Mouse (Mus musculus) midbrain, embryonic 12.5 days (tissue): ENCODE measurements around the gene Zswim3. TPM values are rescaled to one million over a fixed set of nuclear protein-coding genes. Genes with fewer than 3 reads are reported as not detected.

Source experiments
- ATAC-seq: fragments of 200-750 bp; cut with Nextera tagmentation; 2 replicates; pipeline ENCODE4 v1.8.0; 2017; ENCODE audit warnings: low read depth, moderate TSS enrichment, moderate library complexity; ENCODE audit not compliant: low FRiP score
- H3K27ac ChIP-seq: fragments of 300-500 bp; sonication (generic); replicated peaks from 2 replicates; pipeline ENCODE4 v1.5.1; 2016; ENCODE audit warnings: mild to moderate bottlenecking
- H3K27me3 ChIP-seq: fragments of 300-500 bp; sonication (generic); 2 replicates; pipeline ENCODE4 v1.6.1; 2016; ENCODE audit warnings: mild to moderate bottlenecking
- H3K36me3 ChIP-seq: fragments of 300-500 bp; sonication (generic); 2 replicates; pipeline ENCODE4 v1.6.1; 2016
- H3K4me1 ChIP-seq: fragments of 300-500 bp; sonication (generic); 2 replicates; pipeline ENCODE4 v1.6.1; 2016
- H3K4me2 ChIP-seq: fragments of 300-500 bp; sonication (generic); replicated peaks from 2 replicates; pipeline ENCODE4 v1.6.1; 2016; ENCODE audit warnings: mild to moderate bottlenecking, moderate library complexity
- H3K4me3 ChIP-seq: fragments of 300-500 bp; sonication (generic); 2 replicates; pipeline ENCODE4 v1.5.1; 2016; ENCODE audit warnings: mild to moderate bottlenecking
- H3K9ac ChIP-seq: fragments of 300-500 bp; sonication (generic); replicated peaks from 2 replicates; pipeline ENCODE4 v1.6.1; 2016; ENCODE audit warnings: mild to moderate bottlenecking, moderate library complexity
- H3K9me3 ChIP-seq: fragments of 300-500 bp; sonication (generic); 2 replicates; pipeline ENCODE4 v1.6.1; 2016; ENCODE audit warnings: mild to moderate bottlenecking
- WGBS: fragments of 180-500 bp; shearing (Covaris S2); methylation state at CpG from one replicate; pipeline ENCODE4 v1.1.7; 2016; 5-methylcytosine and 5-hydroxymethylcytosine counted together
- polyA plus RNA-seq: library from polyadenylated mRNA; unstranded; fragments of >200 nt; fragmentation: Nextera tagmentation; extraction: Ambion mirVana; gene quantifications from 2 replicates; pipeline ENCODE4 v1.2.1, GENCODE M21; 2016

Gene Zswim3
- polyA plus RNA-seq, result 10.8 and 12.1 TPM in 2 replicates

GRCm38 (mm10) chr2:164804533-164805331, at the start of gene Zswim3, which contains the start of gene Acot8:
Gene Zswim3 (plus strand): TSS chr2:164805098.
Gene Acot8 (minus strand): TSS chr2:164804882.
- WGBS, result under 1% methylated on average over 47 of the region's 47 CpGs
- peaks cover 19% of the 10 kb centered on the region for H3K4me1 ChIP-seq
- peak within 1 kb of the TSS; percentile 65 for H3K4me3 ChIP-seq
- no peaks in the 10 kb centered on the region for H3K9me3 ChIP-seq
- H3K27me3 ChIP-seq, result no peaks in the 10 kb centered on the region
- peak within 1 kb of the TSS; percentile 87 for H3K27ac ChIP-seq
- H3K4me2 ChIP-seq, result peak within 1 kb of the TSS; percentile 88
- peak; percentile 97 for ATAC-seq
- peak within 1 kb of the TSS; percentile 81 for H3K9ac ChIP-seq
- peaks cover 22% of the 10 kb centered on the region for H3K36me3 ChIP-seq

- Histone ChIP-seq H3K4me3 (no peak overlapping the region), H3K9me3 (no peaks in the 10 kb centered on the region), H3K36me3 (peaks cover 95% of the 10 kb centered on the region), H3K4me1 (no peaks in the 10 kb centered on the region), H3K27me3 (no peaks in the 10 kb centered on the region), H3K4me2 (no peak overlapping the region), H3K9ac (no peak overlapping the region), H3K27ac (no peak overlapping the region)
- 92% methylated on average over 11 of the region's 11 CpGs for WGBS
- ATAC-seq, result no peak
Measured at GRCm38 (mm10) chr2:164757841-164758240, 47.1 kb upstream of the Zswim3 start.

DNA sequence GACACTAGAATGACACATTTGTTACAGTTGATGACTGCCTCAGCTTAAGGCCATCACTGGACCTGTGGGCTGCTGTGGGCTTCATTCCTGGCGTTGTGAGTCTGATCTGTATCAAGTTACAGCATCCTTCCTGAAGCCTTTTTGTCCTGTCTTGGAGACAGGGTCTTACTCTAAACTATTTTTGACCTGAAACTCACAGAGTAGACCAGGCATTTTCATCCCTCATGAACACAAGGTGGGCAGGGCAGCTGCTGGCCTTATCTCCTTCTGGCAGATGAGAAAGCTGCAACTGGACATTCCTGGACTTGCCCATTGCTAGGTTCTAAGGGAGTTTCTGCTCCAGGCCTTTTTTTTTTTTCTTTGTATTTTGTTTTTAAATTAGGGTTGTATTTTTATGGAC, 46.2 kb upstream of the Zswim3 start:
- no peak overlapping the region for H3K27ac ChIP-seq
- 88% methylated on average over 1 of the region's 1 CpGs for WGBS
- H3K36me3 ChIP-seq, result peaks cover 100% of the 10 kb centered on the region

DNA sequence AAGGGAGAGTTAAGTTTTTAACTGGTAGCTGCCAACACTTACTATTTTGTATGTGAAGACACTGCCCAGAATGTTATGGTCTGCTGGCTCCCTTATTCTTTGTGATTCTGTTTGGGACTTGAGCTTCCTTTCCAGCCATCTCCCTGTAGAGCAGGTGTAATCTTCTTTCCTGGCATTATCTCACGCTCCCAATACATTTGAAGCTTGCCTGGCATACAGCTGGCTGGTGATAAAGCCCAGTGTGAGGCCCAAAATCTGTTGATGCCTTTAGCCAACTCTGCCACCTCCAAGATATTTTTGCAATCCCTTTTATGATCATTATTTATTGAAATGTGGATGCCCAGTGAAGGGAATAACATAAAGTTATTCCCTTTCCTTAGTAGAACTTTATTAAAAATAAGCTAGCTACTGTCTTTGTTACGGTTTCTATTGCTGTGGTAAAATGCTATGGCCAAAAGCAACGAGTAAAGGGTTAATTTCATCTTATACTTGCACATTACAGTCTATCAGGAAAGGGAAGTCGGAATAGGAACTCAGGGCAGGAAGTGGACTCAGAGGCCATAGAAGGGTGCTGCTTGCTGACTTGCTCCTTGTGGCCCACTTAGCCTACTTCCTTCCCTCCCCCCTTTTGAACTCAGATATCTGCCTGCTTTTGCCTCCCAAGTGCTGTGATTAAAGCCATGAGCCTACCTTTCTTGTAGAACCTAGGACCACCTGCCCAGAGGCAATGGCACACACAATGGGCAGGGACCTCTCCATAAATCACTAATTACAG, 44.7 kb upstream of the Zswim3 start:
- Histone ChIP-seq H3K4me2 (no peak overlapping the region), H3K4me1 (no peaks in the 10 kb centered on the region), H3K27me3 (no peaks in the 10 kb centered on the region), H3K9ac (no peak overlapping the region), H3K9me3 (no peaks in the 10 kb centered on the region), H3K36me3 (peaks cover 91% of the 10 kb centered on the region), H3K27ac (no peak overlapping the region), H3K4me3 (no peak overlapping the region)
- WGBS, result 89% methylated on average over 4 of the region's 4 CpGs
- no peak for ATAC-seq

More for the DNA sequence above, 46.2 kb upstream of the Zswim3 start:
- H3K4me1 ChIP-seq, result no peaks in the 10 kb centered on the region
- H3K9me3 ChIP-seq, result no peaks in the 10 kb centered on the region
- H3K9ac ChIP-seq, result no peak overlapping the region
- H3K4me2 ChIP-seq, result no peak overlapping the region
- H3K4me3 ChIP-seq, result no peak overlapping the region
- H3K27me3 ChIP-seq, result no peaks in the 10 kb centered on the region
- no peak for ATAC-seq

DNA sequence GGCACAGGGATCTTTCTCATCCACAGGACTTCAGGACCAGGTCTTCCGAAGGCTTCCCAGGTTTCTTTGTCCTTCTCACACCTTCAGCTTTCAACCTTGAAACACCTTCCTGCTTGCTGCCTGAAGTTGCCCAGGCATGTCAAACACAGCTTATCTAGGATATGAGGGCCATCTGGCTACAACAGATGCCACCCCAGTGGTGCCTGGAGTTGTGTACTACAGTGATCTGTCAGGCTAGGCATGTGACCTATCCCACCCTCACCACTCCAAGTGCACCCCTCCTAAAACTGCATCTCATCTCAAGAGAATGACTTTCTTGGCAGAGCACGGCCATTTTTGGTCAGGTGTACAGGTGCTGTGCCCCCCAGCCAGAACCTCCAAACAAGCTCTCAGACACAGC, 43.4 kb upstream of the Zswim3 start:
- H3K9ac ChIP-seq, result no peak overlapping the region
- ATAC-seq, result no peak
- no peak overlapping the region for H3K4me2 ChIP-seq
- H3K9me3 ChIP-seq, result no peaks in the 10 kb centered on the region
- H3K27me3 ChIP-seq, result no peaks in the 10 kb centered on the region
- no peak overlapping the region for H3K4me3 ChIP-seq
- H3K27ac ChIP-seq, result no peak overlapping the region
- peaks cover 91% of the 10 kb centered on the region for H3K36me3 ChIP-seq
- 95% methylated on average over 2 of the region's 2 CpGs for WGBS
- no peaks in the 10 kb centered on the region for H3K4me1 ChIP-seq

DNA sequence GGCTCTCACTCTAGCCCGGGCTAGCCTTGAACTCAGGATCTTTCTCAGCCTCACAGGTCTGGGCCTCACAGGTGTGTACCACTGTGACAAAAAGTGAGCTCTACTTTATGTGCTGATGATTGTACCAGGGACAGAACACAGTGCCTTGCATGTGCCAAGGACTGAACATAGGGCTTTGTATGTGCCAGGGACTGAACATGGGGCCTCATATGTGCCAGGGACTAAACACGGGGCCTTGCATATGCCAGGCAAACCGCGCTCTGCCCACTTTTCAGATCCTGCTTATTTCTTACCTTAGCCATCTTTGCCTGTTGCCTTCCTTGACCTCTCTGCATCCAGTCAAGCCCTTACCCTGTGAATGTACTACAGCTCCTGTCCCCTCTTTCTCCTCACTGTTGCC, 42.9 kb upstream of the Zswim3 start:
- no peaks in the 10 kb centered on the region for H3K9me3 ChIP-seq
- no peak for ATAC-seq
- no peaks in the 10 kb centered on the region for H3K27me3 ChIP-seq
- H3K4me1 ChIP-seq, result no peaks in the 10 kb centered on the region
- no peak overlapping the region for H3K4me3 ChIP-seq
- no peak overlapping the region for H3K27ac ChIP-seq
- H3K9ac ChIP-seq, result no peak overlapping the region
- 97% methylated on average over 4 of the region's 4 CpGs for WGBS
- H3K4me2 ChIP-seq, result no peak overlapping the region
- peaks cover 91% of the 10 kb centered on the region for H3K36me3 ChIP-seq

DNA sequence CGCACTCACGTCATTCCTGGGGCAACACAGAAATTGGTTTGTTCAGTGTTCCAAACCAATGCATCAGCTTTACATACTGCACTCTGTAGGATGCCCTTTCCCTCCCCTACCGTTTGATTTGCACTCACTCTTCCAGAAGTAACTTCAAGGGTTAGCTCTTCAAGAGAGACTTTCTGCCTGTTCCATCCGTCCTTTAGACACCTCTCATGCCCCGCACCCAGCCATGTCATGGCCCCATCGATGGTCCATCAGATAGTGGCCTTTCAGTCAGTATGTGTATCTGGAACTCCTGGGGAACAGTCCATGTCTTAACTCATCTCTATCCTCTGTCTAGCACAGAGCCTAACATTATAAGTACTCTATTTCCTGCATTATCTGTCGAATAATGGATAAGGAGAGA, 42.3 kb upstream of the Zswim3 start:
- ATAC-seq, result no peak
- 96% methylated on average over 7 of the region's 7 CpGs for WGBS
- peaks cover 91% of the 10 kb centered on the region for H3K36me3 ChIP-seq

DNA sequence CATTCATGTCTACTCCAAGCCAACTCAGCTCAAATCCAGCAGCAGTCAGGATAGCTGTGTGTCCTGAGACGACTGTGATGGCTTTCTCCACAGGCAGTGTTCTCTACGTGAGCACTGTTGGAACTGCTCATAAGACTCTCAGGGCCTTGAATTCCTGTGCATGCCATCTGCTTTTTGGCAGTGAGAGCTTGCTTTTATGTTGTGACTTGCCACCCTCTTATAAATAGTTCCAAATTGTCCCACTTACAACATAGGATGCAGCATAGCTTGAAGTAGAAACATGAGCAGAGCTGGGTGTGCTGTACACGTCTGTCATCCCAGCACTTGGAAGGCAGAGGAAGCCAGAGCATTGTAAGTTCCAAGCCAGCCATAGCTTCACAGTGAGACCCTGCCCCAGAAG, 39.1 kb upstream of the Zswim3 start:
- Histone ChIP-seq H3K4me1 (peaks cover 10% of the 10 kb centered on the region), H3K9me3 (no peaks in the 10 kb centered on the region), H3K27ac (no peak overlapping the region), H3K27me3 (no peaks in the 10 kb centered on the region), H3K4me3 (no peak overlapping the region), H3K9ac (no peak overlapping the region), H3K4me2 (no peak overlapping the region), H3K36me3 (peaks cover 66% of the 10 kb centered on the region)
- WGBS, result 85% methylated on average over 3 of the region's 3 CpGs
- no peak for ATAC-seq

More for the DNA sequence above, 42.3 kb upstream of the Zswim3 start:
- H3K4me3 ChIP-seq, result no peak overlapping the region
- no peaks in the 10 kb centered on the region for H3K27me3 ChIP-seq
- no peaks in the 10 kb centered on the region for H3K4me1 ChIP-seq
- no peak overlapping the region for H3K4me2 ChIP-seq
- H3K9ac ChIP-seq, result no peak overlapping the region
- no peak overlapping the region for H3K27ac ChIP-seq
- no peaks in the 10 kb centered on the region for H3K9me3 ChIP-seq

DNA sequence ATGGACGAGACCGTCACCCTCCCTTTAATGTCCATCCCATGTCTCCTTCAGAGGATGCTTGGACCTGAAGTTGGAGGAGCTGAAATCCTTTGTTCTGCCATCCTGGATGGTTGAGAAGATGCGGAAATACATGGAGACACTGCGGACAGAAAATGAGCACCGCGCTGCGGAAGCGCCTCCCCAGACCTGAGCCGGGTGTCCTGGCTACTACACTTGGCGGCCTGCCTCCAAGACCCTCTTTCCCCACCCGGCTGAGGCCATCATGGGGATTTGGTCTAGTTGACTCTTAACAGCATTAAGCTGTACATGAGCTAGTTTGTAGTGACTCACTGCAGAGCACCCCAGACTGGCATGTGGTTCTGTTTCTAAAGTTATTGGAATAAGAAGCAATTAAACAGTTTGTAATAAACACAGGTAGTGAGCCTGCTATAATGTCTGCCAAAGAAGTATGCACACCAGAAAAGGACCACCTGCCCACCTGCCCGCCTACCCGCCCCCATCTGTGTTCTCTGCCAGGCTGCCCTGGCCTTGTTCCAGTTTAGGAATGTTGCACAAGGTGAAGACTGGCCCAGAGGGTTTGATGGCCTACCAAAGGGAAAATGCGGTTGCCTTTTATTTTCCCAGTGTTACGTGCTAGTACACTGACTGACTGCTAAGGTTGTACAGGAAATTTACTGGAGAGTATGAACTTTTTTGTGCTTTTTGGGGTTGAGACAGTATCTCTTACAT, 36.9 kb upstream of the Zswim3 start:
- 95% methylated on average over 15 of the region's 15 CpGs for WGBS
- ATAC-seq, result no peak
- no peak overlapping the region for H3K4me3 ChIP-seq
- H3K9me3 ChIP-seq, result no peaks in the 10 kb centered on the region
- H3K27ac ChIP-seq, result no peak overlapping the region
- H3K27me3 ChIP-seq, result no peaks in the 10 kb centered on the region
- H3K4me1 ChIP-seq, result peaks cover 25% of the 10 kb centered on the region
- no peak overlapping the region for H3K9ac ChIP-seq
- H3K36me3 ChIP-seq, result peaks cover 61% of the 10 kb centered on the region
- H3K4me2 ChIP-seq, result no peak overlapping the region

- Histone ChIP-seq H3K27me3 (no peaks in the 10 kb centered on the region), H3K27ac (0 out of 2 replicates have a peak within 1 kb of the TSS, but pooled peaks have one; percentile 30), H3K9me3 (no peaks in the 10 kb centered on the region), H3K9ac (peak within 1 kb of the TSS; percentile 76), H3K4me1 (peaks cover 25% of the 10 kb centered on the region), H3K4me2 (peak within 1 kb of the TSS; percentile 94), H3K4me3 (peak within 1 kb of the TSS; percentile 94), H3K36me3 (peaks cover 52% of the 10 kb centered on the region)
- WGBS, result 3% methylated on average over 53 of the region's 53 CpGs
- peak; percentile 100 for ATAC-seq
Measured at GRCm38 (mm10) chr2:164769258-164770037, 35.5 kb upstream of the Zswim3 start, which contains the start of gene Ube2c. Gene Ube2c (plus strand): TSS chr2:164769898.

GRCm38 (mm10) chr2:164770279-164770678, 34.6 kb upstream of the Zswim3 start:
- 6% methylated on average over 15 of the region's 15 CpGs for WGBS
- H3K27ac ChIP-seq, result 0 out of 2 replicates have a peak overlapping the region, but pooled peaks have one; percentile 30
- ATAC-seq, result no peak

More at GRCm38 (mm10) chr2:164770279-164770678, 34.6 kb upstream of the Zswim3 start:
- no peaks in the 10 kb centered on the region for H3K9me3 ChIP-seq
- peak overlapping the region; percentile 94 for H3K4me3 ChIP-seq
- H3K27me3 ChIP-seq, result no peaks in the 10 kb centered on the region
- peak overlapping the region; percentile 94 for H3K4me2 ChIP-seq
- H3K9ac ChIP-seq, result peak overlapping the region; percentile 76
- H3K36me3 ChIP-seq, result peaks cover 47% of the 10 kb centered on the region
- peaks cover 25% of the 10 kb centered on the region for H3K4me1 ChIP-seq
